Mouse (Mus musculus): ENCODE data around the gene Cldn14. TPM values are rescaled to one million over a fixed set of nuclear protein-coding genes. Genes with fewer than 3 reads are reported as not detected.
"Not testable (repeated sequence)": the region's sequence is repeated elsewhere in the genome, so short reads cannot be mapped to it uniquely, and the experiment has no call there.

Cldn14 gene
- polyA plus RNA-seq, 1 experiment from 2014 or later = 0.17 TPM

GRCm38 (mm10) chr16:94032270-94032669 lies 23.6 kb upstream of the Cldn14 start:
- peaks cover 3% of the 10 kb centered on the region; the same call in 1 of the 2 replicates for H3K27me3 ChIP-seq
- no peak overlapping the region for H3K27ac ChIP-seq
- H3K4me1 ChIP-seq = no peaks in the 10 kb centered on the region
- no peak overlapping the region for H3K4me2 ChIP-seq (replicated peaks)
- H3K4me3 ChIP-seq = no peak overlapping the region
- H3K9me3 ChIP-seq (replicated peaks) = no peaks in the 10 kb centered on the region
- no peak overlapping the region for H3K9ac ChIP-seq
- 92% methylated on average over 5 of the region's 5 CpGs for WGBS
- ATAC-seq (ENCODE audit: low FRiP score) = no peak
- H3K36me3 ChIP-seq = no peaks in the 10 kb centered on the region

DNA sequence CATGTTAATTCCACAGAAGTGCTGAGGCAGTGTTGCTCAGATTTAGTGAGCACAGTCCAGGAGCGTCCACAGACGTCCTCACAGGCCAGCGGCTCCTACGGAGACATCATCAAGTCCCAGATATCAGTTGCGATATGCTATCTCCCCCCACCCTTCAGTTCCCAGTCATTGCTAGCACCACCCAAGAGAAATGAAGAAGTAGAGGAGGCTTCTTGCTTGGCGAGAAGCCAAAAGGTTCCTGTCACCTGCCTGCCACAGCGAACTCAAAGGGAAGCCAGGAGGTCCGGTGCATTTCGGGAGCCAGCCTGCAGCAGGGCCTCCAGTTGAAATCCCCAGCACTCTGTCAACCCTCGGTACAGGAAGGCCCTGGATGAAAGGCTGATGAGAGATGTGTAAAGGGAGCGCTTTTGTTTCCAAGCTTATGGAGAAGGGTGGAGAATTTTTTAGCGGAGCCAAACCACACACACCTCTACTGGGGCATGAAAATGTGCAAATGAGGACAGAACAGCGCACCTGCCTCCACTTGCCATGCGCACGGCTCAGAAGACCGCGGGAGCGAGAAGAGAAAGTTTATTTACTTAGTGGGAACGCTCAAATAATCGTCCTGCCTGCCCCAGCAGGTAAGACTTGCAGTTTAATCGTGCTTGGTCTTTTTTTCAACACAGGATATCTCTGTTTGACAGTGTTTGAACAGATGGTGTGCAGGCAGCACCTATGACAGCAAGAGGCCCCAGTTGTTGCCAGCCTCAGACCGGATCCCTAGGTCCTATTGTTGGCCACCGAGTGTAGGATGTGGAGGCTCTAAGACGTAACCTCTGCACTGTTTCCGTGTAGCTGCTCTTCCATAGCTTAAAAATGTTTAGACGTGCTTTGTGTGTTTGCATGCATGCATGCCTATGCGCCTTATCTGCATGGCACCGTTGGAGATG lies 15.0 kb upstream of the Cldn14 start:
- Histone ChIP-seq H3K4me2 (replicated peaks) (no peak overlapping the region), H3K9me3 (replicated peaks) (peaks cover 11% of the 10 kb centered on the region), H3K36me3 (no peaks in the 10 kb centered on the region), H3K4me3 (no peak overlapping the region), H3K27me3 (no peaks in the 10 kb centered on the region), H3K27ac (no peak overlapping the region), H3K9ac (no peak overlapping the region), H3K4me1 (no peaks in the 10 kb centered on the region)
- WGBS = 75% methylated on average over 28 of the region's 28 CpGs
- no peak for ATAC-seq (ENCODE audit: low FRiP score)

GRCm38 (mm10) chr16:94019725-94020124 lies 11.1 kb upstream of the Cldn14 start:
- not testable (repeated sequence) for H3K9ac ChIP-seq; H3K9me3 ChIP-seq (replicated peaks); H3K4me3 ChIP-seq; H3K4me2 ChIP-seq (replicated peaks); H3K27ac ChIP-seq; H3K36me3 ChIP-seq; H3K4me1 ChIP-seq; H3K27me3 ChIP-seq; ATAC-seq (ENCODE audit: low FRiP score)
- WGBS = 77% methylated on average over 8 of the region's 8 CpGs

DNA sequence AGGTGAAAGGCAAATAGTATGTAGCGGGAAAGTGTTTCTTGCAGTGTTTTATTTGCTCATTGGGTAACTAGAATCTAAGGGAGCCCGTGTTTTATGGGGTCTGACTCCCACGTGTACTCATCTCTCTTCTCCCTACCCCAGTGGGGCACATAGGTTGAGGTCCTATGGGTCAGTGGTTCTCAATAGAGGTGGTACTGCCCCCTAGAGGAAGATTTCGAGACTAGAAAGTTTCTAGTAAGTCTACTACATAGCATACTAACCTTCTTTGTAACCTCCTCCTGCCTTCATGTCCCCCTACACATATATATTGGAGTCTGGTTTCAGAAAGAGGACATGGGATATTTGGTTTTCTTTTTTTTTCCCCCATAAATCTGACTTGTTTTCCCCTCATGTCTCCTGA lies 9.3 kb upstream of the Cldn14 start:
- Histone ChIP-seq H3K4me3 (no peak overlapping the region), H3K9ac (no peak overlapping the region), H3K4me2 (replicated peaks) (no peak overlapping the region), H3K27ac (no peak overlapping the region), H3K9me3 (replicated peaks) (no peaks in the 10 kb centered on the region), H3K27me3 (no peaks in the 10 kb centered on the region), H3K36me3 (no peaks in the 10 kb centered on the region), H3K4me1 (no peaks in the 10 kb centered on the region)
- ATAC-seq (ENCODE audit: low FRiP score) = no peak
- 72% methylated on average over 4 of the region's 4 CpGs for WGBS

DNA sequence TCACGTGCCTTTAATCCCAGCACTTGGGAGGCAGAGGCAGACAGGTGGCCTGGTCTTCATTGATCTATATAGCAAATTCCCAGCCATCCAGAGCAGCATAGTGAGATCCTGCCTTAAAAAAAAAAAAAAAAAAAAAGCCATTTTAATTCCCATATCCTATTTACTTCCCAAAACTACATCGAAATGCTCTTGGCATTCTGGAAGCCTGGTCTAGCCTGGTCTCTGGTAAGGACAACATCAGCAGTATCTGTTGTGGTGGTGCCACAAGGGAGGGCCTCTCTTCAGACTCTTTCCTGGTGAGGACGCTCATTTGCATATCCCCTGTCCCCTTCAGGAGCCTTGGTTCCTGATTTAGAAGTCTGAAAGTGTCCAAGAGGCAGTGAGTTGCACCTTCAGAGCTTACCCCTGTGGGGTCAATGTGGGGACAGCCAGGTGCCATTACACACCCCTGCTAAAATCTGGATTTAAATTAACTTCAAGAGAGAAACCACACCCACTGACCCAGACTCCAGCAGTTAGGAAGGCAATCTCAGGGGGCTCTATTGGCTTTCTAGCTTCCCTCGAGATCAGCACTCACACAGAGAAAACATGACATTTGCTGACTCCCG lies 6.0 kb upstream of the Cldn14 start:
- no peak overlapping the region for H3K27ac ChIP-seq
- no peaks in the 10 kb centered on the region for H3K36me3 ChIP-seq
- 80% methylated on average over 5 of the region's 5 CpGs for WGBS
- no peak overlapping the region for H3K4me3 ChIP-seq
- no peak overlapping the region for H3K9ac ChIP-seq
- H3K4me2 ChIP-seq (replicated peaks) = no peak overlapping the region
- 0 out of 2 replicates have a peak, but pooled peaks cover 3% of the 10 kb centered on the region for H3K4me1 ChIP-seq
- no peak for ATAC-seq (ENCODE audit: low FRiP score)
- no peaks in the 10 kb centered on the region for H3K27me3 ChIP-seq
- H3K9me3 ChIP-seq (replicated peaks) = no peaks in the 10 kb centered on the region

- 82% methylated on average over 8 of the region's 8 CpGs for WGBS
Observed at GRCm38 (mm10) chr16:94013328-94014086, 4.9 kb upstream of the Cldn14 start.

GRCm38 (mm10) chr16:94011224-94011623 lies 2.6 kb upstream of the Cldn14 start:
- no peak overlapping the region for H3K4me2 ChIP-seq (replicated peaks)
- 27% methylated on average over 5 of the region's 5 CpGs for WGBS
- H3K27ac ChIP-seq = no peak overlapping the region
- H3K9ac ChIP-seq = no peak overlapping the region
- ATAC-seq (ENCODE audit: low FRiP score) = no peak
- no peak overlapping the region for H3K4me3 ChIP-seq
- H3K36me3 ChIP-seq = no peaks in the 10 kb centered on the region
- no peaks in the 10 kb centered on the region for H3K9me3 ChIP-seq (replicated peaks)
- H3K4me1 ChIP-seq = peaks cover 5% of the 10 kb centered on the region
- H3K27me3 ChIP-seq = no peaks in the 10 kb centered on the region

More at GRCm38 (mm10) chr16:94013328-94014086, 4.9 kb upstream of the Cldn14 start:
- H3K27ac ChIP-seq; H3K36me3 ChIP-seq; H3K27me3 ChIP-seq; H3K4me1 ChIP-seq; H3K4me3 ChIP-seq; H3K9ac ChIP-seq; H3K9me3 ChIP-seq (replicated peaks); H3K4me2 ChIP-seq (replicated peaks); ATAC-seq (ENCODE audit: low FRiP score): not testable (repeated sequence)

GRCm38 (mm10) chr16:94010633-94011032 lies 2.0 kb upstream of the Cldn14 start:
- Histone ChIP-seq H3K4me2 (replicated peaks) (no peak overlapping the region), H3K36me3 (no peaks in the 10 kb centered on the region), H3K27me3 (no peaks in the 10 kb centered on the region), H3K9me3 (replicated peaks) (no peaks in the 10 kb centered on the region), H3K4me1 (peaks cover 5% of the 10 kb centered on the region), H3K9ac (no peak overlapping the region), H3K27ac (no peak overlapping the region), H3K4me3 (no peak overlapping the region)
- ATAC-seq (ENCODE audit: low FRiP score) = no peak
- WGBS = 79% methylated on average over 3 of the region's 3 CpGs

- 83% methylated on average over 5 of the region's 5 CpGs for WGBS
- no peak overlapping the region for H3K27ac ChIP-seq
- no peaks in the 10 kb centered on the region for H3K9me3 ChIP-seq (replicated peaks)
- no peaks in the 10 kb centered on the region for H3K27me3 ChIP-seq
- no peak overlapping the region for H3K4me2 ChIP-seq (replicated peaks)
- H3K9ac ChIP-seq = no peak overlapping the region
- no peaks in the 10 kb centered on the region for H3K36me3 ChIP-seq
- peaks cover 5% of the 10 kb centered on the region for H3K4me1 ChIP-seq
- ATAC-seq (ENCODE audit: low FRiP score) = no peak
- no peak overlapping the region for H3K4me3 ChIP-seq
Observed at GRCm38 (mm10) chr16:94010156-94010555, 1.5 kb upstream of the Cldn14 start.

DNA sequence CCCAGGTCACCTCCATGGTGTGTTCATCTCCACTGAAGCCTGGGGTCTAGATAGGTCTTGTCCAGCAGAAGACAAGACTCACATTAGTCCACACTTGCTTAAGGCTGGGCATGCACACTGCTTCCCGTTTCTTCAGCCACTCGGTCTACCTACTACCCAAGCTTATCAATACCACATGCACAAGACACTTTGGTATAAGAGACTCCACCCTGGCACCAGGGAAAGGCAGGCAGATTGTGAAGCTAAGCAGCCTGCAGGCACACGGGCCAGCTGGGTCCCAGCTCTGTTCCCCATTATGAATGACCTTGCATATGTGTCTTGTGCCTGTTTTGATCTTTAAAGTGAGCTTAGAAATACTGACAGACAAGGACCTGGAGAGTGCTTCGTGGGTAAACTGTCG lies 719 bp upstream of the Cldn14 start:
- H3K36me3 ChIP-seq = no peaks in the 10 kb centered on the region
- no peak overlapping the region for H3K27ac ChIP-seq
- H3K9ac ChIP-seq = no peak overlapping the region
- no peak for ATAC-seq (ENCODE audit: low FRiP score)
- H3K4me1 ChIP-seq = peaks cover 5% of the 10 kb centered on the region
- H3K4me3 ChIP-seq = no peak overlapping the region
- 74% methylated on average over 5 of the region's 5 CpGs for WGBS
- no peak overlapping the region for H3K4me2 ChIP-seq (replicated peaks)
- H3K27me3 ChIP-seq = no peaks in the 10 kb centered on the region
- no peaks in the 10 kb centered on the region for H3K9me3 ChIP-seq (replicated peaks)

DNA sequence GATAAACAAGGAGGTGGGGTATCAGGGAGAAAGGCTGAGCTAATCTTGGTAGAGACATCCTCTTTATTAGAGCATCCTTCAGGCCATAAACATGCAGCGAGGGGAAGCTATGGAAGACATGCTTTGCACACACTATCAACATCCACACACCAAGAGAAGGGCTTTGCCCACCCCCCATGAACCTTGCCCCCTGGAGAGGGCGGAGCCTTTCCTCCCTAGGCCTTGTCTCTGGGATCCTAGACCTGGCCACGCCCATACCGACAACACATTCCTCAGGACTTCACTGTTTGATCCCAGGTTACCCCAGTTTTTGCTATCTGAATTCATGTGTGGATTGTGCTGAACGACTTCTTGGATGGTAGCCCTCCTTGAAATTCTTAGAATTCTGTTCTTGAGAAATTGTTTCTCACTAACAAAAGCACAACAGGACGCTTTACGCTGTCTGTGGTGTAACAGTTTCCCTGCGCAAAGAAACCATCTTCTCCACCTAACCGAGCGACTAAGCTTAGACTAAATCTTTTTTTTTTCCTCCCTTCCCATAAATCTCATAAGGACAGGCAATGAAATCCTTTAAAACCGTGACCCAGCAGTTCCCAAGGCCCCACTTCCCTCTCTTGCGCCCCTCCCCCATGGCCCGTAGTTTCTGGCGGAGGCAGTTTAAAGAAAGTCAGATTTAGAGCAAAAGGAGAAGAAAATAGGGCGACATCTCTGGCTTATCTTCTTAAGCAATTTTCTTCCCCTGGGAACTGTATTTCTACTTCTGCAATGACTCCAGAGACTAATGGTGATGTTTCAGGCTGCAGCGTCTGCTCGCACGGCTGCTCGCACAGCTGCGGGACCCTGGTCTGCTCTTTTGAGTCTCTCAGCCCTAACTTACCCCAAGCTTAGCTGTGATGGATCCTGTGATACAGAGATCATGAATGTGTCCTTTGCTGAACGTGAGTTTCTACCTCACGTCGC lies 1.7 kb downstream of the Cldn14 start:
- Histone ChIP-seq H3K27me3 (no peaks in the 10 kb centered on the region), H3K4me2 (replicated peaks) (no peak overlapping the region), H3K36me3 (no peaks in the 10 kb centered on the region), H3K4me1 (peaks cover 5% of the 10 kb centered on the region), H3K9ac (no peak overlapping the region), H3K27ac (no peak overlapping the region), H3K9me3 (replicated peaks) (no peaks in the 10 kb centered on the region), H3K4me3 (no peak overlapping the region)
- WGBS = 53% methylated on average over 23 of the region's 23 CpGs
- no peak for ATAC-seq (ENCODE audit: low FRiP score)
